Mouse (Mus musculus) forebrain, embryonic 13.5 days (tissue): Measurements from ENCODE around the gene Med22. TPM values are rescaled to one million over a fixed set of nuclear protein-coding genes. Genes with fewer than 3 reads are reported as not detected.

Experiments used
- ATAC-seq: fragments of 200-750 bp; cut with Nextera tagmentation; 2 replicates; pipeline ENCODE4 v1.8.0; 2017
- H3K27ac ChIP-seq: fragments of 300-500 bp; sonication (generic); 2 replicates; pipeline ENCODE4 v1.5.1; 2015; ENCODE audit warnings: inconsistent platforms, mild to moderate bottlenecking, moderate library complexity
- H3K27me3 ChIP-seq: fragments of 300-500 bp; sonication (generic); 2 replicates; pipeline ENCODE4 v1.6.1; 2015; ENCODE audit warnings: mild to moderate bottlenecking, inconsistent platforms
- H3K36me3 ChIP-seq: fragments of 300-500 bp; sonication (generic); 2 replicates; pipeline ENCODE4 v1.6.1; 2015; ENCODE audit warnings: mild to moderate bottlenecking, inconsistent platforms; ENCODE audit not compliant: poor library complexity, severe bottlenecking
- H3K4me1 ChIP-seq: fragments of 300-500 bp; sonication (generic); 2 replicates; pipeline ENCODE4 v1.6.1; 2015; ENCODE audit warnings: inconsistent platforms
- H3K4me2 ChIP-seq: fragments of 300-500 bp; sonication (generic); 2 replicates; pipeline ENCODE4 v1.6.1; 2015; ENCODE audit warnings: inconsistent platforms, mild to moderate bottlenecking, moderate library complexity
- H3K4me3 ChIP-seq: fragments of 300-500 bp; sonication (generic); 2 replicates; pipeline ENCODE4 v1.5.1; 2015; ENCODE audit warnings: mild to moderate bottlenecking, inconsistent platforms
- H3K9ac ChIP-seq: fragments of 300-500 bp; sonication (generic); 2 replicates; pipeline ENCODE4 v1.6.1; 2015; ENCODE audit warnings: mild to moderate bottlenecking, inconsistent platforms
- H3K9me3 ChIP-seq: fragments of 300-500 bp; sonication (generic); replicated peaks from 2 replicates; pipeline ENCODE4 v1.6.1; 2016; ENCODE audit warnings: inconsistent platforms
- WGBS: fragments of 180-500 bp; shearing (Covaris S2); methylation state at CpG from one replicate; pipeline ENCODE4 v1.1.7; 2015; 5-methylcytosine and 5-hydroxymethylcytosine counted together
- polyA plus RNA-seq: library from polyadenylated mRNA; unstranded; fragments of >200 nt; fragmentation: Nextera tagmentation; extraction: Ambion mirVana; gene quantifications from 2 replicates; pipeline ENCODE4 v1.2.1, GENCODE M21; 2015

Med22 gene
- polyA plus RNA-seq, 1 experiment from 2014 or later, result 168 TPM

DNA sequence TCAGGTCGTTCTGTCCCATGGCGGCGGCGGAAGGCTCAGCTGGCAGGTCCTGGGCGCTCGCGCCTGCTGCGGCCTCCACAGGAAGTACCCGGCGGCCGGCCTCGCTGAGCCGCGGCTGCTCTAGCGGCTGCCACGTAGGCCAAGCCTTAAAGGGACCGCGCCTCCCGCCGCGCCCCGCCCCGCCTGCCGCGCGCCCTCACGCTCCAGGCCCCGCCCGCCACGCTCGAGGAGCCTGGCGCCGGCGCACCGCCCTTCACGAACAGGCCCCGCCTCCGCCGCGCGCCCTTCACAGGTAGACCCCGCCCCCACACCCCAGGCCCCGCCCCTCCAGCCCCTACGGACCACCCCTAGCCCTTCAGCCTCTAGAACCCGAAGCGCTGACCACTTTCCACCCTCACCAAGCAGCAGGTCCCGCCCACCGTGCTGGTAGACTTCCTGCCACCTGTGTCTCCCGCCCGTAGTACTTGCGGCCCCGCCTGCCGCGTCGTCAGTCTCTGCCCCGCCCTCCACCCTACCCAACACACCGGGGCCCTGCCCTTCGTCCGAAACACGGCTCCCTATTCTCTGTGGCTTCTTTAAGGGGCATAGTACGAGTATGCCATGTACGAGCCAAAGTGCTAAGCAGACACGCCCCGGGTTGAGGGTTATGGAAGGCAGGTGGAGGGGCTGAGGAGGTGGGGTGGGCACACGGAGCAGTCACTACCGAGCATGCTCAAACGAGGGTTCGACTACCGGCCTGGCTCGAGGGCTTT is 23.0 kb upstream of the Med22 start, which contains the start of the genes Surf4 and Stkld1:
Gene Surf4, minus strand, starts transcription at position 625 of the 752 bp plus-strand sequence.
Gene Stkld1, plus strand, starts transcription at position 744 of the 752 bp plus-strand sequence.
- H3K27ac ChIP-seq, result peak within 1 kb of the TSS; percentile 60
- WGBS, result under 1% methylated on average over 28 of the region's 70 CpGs
- peak within 1 kb of the TSS; percentile 92 for H3K4me2 ChIP-seq
- H3K27me3 ChIP-seq, result no peaks in the 10 kb centered on the region
- ATAC-seq, result peak; percentile 96
- H3K4me1 ChIP-seq, result peaks cover 29% of the 10 kb centered on the region
- no peaks in the 10 kb centered on the region for H3K9me3 ChIP-seq
- peaks cover 23% of the 10 kb centered on the region for H3K36me3 ChIP-seq
- H3K9ac ChIP-seq, result peak within 1 kb of the TSS; percentile 99
- peak within 1 kb of the TSS; percentile 95 for H3K4me3 ChIP-seq

DNA sequence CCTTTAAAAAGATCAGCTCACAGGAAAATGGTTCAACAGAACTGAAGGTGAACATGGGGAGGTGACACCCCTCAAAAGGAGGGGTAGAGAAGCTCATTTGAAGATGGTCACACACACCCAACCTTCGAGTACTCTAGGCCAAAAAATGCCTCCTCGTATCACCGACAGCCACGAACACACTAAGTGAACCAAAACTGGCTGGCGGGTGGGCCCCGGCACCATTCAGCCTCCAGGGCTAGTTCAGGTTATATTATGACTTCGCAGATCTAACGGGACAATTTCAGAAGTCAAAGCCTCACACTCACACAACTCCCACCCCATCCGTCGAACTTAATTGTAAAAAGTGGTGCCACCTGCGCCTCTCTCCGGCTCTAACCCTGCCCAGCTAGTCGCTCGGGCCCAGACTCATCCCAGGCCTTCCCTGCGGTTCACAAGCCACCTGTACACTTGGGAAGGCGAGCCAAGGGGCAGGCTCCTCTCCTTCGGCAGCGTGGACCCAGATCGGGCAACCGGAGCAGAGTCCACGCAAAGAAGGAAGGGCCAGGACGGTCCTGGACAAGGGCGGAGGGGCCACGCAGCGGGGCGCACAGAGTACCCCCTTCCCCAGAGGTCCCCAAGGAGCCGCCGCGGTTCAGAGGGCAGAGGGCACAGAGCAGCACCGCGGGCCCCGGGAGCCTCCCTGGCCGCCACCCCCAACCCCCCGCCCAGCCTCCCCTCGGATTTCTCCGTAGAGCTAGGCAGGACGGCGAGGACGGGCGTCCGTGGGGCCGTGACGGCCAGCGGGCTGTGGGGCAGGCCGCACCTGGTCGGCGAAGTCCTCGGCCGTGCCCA is 22.2 kb upstream of the Med22 start:
- H3K27ac ChIP-seq, result peak overlapping the region; percentile 60
- H3K4me3 ChIP-seq, result peak overlapping the region; percentile 95
- no peaks in the 10 kb centered on the region for H3K9me3 ChIP-seq
- ATAC-seq, result no peak
- 2% methylated on average over 48 of the region's 49 CpGs for WGBS
- H3K4me2 ChIP-seq, result peak overlapping the region; percentile 92
- H3K36me3 ChIP-seq, result peaks cover 30% of the 10 kb centered on the region
- H3K9ac ChIP-seq, result peak overlapping the region; percentile 99
- peaks cover 29% of the 10 kb centered on the region for H3K4me1 ChIP-seq
- no peaks in the 10 kb centered on the region for H3K27me3 ChIP-seq

DNA sequence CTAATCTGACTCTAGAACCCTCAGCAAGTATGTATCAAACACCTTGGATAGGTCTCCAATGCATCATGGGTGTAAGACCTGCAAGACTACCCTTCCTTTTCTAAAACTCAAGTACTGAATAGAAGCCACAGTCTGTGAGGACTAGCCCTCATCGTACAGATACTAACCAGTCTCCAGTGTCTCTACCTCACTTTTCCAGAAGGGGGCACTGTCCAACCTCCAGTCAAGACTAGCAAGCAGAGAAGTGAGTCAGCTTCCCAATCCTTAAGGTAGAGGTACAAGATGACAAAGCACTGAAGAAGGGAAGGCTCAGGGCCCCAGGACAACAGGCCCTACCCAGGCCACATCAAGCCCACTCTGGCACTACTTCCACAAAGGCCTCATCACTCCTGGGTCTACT is 19.9 kb upstream of the Med22 start:
- H3K27me3 ChIP-seq, result no peaks in the 10 kb centered on the region
- peaks cover 29% of the 10 kb centered on the region for H3K4me1 ChIP-seq
- WGBS, result 39% methylated on average over 1 of the region's 1 CpGs
- peaks cover 53% of the 10 kb centered on the region for H3K36me3 ChIP-seq
- H3K4me3 ChIP-seq, result no peak overlapping the region
- ATAC-seq, result no peak
- H3K27ac ChIP-seq, result no peak overlapping the region
- no peaks in the 10 kb centered on the region for H3K9me3 ChIP-seq
- H3K4me2 ChIP-seq, result peak overlapping the region; percentile 1; the same call in 1 of the 2 replicates
- H3K9ac ChIP-seq, result no peak overlapping the region

DNA sequence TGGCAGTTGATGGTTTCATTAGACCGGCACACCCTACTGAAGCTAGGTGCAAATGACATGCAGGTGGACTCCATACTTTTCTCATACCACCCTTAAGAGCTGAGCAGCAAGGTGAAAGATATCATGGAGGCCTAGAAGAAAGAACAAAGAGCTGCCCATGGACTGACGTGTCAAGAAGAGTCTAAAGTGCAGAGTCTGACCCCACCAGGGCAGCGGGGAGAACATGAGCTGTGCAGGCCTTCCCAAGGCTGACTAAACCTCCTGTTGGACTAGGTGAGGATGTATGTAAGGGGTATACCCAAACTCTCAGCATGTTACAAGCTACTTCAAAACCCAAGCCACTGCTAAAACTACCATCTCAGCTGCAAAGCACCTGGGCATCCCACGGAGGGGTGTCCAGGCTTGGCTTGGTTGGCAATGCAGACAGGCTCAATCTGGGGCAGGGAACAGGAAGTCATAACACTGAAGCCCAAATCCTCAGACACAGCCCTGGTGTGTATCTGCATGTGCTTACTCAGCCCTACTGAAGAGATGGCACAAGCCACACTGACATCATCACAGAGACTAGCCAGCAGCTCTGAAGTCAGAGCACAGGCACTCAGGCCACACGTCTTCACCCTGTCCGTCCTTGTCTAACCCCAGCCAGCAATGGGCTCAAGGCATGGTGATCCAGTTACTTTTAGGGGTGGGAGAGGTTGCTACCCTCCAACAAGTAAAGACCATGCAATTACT is 17.4 kb upstream of the Med22 start:
- peaks cover 77% of the 10 kb centered on the region for H3K36me3 ChIP-seq
- 90% methylated on average over 6 of the region's 6 CpGs for WGBS
- H3K9me3 ChIP-seq, result no peaks in the 10 kb centered on the region
- no peak overlapping the region for H3K4me3 ChIP-seq
- H3K4me1 ChIP-seq, result peaks cover 29% of the 10 kb centered on the region
- no peak for ATAC-seq
- H3K9ac ChIP-seq, result 0 out of 2 replicates have a peak overlapping the region, but pooled peaks have one; percentile 13
- no peaks in the 10 kb centered on the region for H3K27me3 ChIP-seq
- H3K27ac ChIP-seq, result no peak overlapping the region
- H3K4me2 ChIP-seq, result no peak overlapping the region

DNA sequence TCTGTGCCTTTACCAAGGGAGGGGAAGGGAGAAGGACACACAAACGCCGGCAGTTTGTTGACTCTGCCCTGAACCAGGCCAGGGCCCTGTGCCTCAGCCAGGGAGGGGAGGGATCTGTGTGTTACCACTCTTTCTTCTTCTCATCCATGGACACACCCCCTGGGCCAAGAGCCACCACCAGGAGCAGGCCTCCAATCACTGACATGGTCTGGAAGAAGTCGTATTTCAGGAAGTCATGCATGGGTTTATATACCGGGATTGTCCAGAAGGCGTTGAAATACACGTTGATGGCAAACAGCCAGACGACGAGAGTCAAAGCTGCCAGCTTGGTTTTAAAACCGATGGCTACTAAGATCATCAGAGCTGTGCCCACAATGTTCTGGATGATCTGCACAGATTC is 11.3 kb upstream of the Med22 start:
- H3K4me3 ChIP-seq, result no peak overlapping the region
- no peak overlapping the region for H3K4me2 ChIP-seq
- peaks cover 18% of the 10 kb centered on the region for H3K4me1 ChIP-seq
- 87% methylated on average over 9 of the region's 9 CpGs for WGBS
- ATAC-seq, result no peak
- no peak overlapping the region for H3K9ac ChIP-seq
- H3K27ac ChIP-seq, result no peak overlapping the region
- H3K9me3 ChIP-seq, result no peaks in the 10 kb centered on the region
- peaks cover 95% of the 10 kb centered on the region for H3K36me3 ChIP-seq
- H3K27me3 ChIP-seq, result no peaks in the 10 kb centered on the region

DNA sequence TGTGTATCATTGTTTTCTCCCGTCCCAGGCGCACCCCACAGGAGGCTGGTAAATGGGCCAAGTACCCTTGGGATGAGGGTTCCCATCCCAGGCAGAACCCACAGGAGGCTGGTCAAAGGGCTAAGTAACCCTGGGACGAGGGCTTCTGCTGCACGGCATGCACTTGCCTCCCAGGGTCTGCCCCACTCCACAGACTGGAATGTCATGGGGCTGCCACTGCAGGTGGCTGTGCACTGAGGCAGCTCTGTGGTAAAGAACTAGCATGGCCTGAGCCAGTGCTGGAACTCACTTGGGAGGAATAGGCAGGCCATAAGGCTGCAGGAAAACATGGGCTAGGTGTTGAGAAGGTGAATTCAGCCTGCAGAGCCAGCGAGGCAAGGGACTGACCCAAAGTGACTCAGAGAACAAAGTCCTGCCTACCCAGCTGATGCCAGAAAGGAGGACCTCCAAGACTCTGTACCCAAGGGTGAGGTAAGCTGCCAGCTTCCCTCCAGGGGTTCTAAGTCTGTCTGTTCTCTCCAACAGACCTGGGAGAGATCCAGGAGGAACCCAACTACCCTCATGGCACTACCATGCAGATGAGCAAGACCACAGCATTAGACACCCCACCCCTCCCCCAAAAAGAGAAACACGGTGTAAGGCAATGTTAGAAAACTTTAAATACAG is 9.8 kb upstream of the Med22 start:
- H3K9me3 ChIP-seq, result no peaks in the 10 kb centered on the region
- H3K27me3 ChIP-seq, result no peaks in the 10 kb centered on the region
- no peak overlapping the region for H3K27ac ChIP-seq
- H3K4me2 ChIP-seq, result no peak overlapping the region
- H3K9ac ChIP-seq, result no peak overlapping the region
- no peak overlapping the region for H3K4me3 ChIP-seq
- 90% methylated on average over 6 of the region's 6 CpGs for WGBS
- H3K4me1 ChIP-seq, result peaks cover 28% of the 10 kb centered on the region
- ATAC-seq, result no peak
- peaks cover 80% of the 10 kb centered on the region for H3K36me3 ChIP-seq

DNA sequence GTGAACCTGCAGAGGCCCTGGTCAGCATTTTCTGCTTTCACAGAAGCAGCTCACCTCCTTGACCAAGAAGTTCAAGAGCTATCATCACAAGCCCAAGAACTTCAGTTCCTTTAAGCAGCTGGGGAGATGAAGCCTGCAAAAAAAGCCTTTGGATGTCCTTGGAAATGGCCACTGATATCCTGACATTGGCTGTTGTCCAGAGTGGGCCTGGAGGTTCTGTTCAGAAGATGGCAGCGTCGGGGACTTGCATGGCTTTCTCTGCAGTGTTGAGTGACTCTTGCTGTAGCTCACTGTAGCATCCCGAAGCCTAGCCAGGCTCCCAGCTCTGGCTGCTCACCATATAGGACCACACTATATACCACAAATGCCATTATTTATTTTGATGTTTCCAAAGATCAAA is 9.2 kb upstream of the Med22 start:
- Histone ChIP-seq H3K4me2 (no peak overlapping the region), H3K9ac (no peak overlapping the region), H3K27ac (no peak overlapping the region), H3K9me3 (no peaks in the 10 kb centered on the region), H3K36me3 (peaks cover 75% of the 10 kb centered on the region), H3K4me3 (no peak overlapping the region), H3K27me3 (no peaks in the 10 kb centered on the region), H3K4me1 (peaks cover 34% of the 10 kb centered on the region)
- no peak for ATAC-seq
- 91% methylated on average over 3 of the region's 3 CpGs for WGBS

DNA sequence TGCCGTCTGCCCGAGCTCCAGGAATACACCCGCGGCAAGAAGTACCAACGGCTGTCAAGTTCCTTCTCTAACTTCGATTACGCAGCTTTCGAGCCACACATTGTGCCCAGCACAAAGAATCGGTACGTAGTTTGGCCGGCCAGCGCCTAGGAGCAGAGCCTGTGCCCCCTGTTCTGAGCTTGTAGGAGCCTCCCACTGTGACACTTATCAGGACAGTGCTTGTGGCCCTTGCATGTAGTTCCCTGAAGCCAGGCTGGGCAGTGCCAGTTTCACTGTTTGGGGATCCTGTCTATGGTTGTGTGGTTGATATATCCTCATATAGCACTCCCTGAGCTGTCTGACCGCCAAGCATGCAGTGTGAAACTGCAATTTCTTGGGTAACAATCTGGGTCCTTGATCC is 6.3 kb upstream of the Med22 start:
- Histone ChIP-seq H3K9me3 (no peaks in the 10 kb centered on the region), H3K4me3 (peak overlapping the region; percentile 73), H3K4me1 (peaks cover 47% of the 10 kb centered on the region), H3K27ac (peak overlapping the region; percentile 70), H3K36me3 (peaks cover 75% of the 10 kb centered on the region), H3K4me2 (peak overlapping the region; percentile 96), H3K27me3 (no peaks in the 10 kb centered on the region), H3K9ac (peak overlapping the region; percentile 84)
- WGBS, result 3% methylated on average over 13 of the region's 13 CpGs
- ATAC-seq, result peak; percentile 11; the same call in 1 of the 2 replicates

DNA sequence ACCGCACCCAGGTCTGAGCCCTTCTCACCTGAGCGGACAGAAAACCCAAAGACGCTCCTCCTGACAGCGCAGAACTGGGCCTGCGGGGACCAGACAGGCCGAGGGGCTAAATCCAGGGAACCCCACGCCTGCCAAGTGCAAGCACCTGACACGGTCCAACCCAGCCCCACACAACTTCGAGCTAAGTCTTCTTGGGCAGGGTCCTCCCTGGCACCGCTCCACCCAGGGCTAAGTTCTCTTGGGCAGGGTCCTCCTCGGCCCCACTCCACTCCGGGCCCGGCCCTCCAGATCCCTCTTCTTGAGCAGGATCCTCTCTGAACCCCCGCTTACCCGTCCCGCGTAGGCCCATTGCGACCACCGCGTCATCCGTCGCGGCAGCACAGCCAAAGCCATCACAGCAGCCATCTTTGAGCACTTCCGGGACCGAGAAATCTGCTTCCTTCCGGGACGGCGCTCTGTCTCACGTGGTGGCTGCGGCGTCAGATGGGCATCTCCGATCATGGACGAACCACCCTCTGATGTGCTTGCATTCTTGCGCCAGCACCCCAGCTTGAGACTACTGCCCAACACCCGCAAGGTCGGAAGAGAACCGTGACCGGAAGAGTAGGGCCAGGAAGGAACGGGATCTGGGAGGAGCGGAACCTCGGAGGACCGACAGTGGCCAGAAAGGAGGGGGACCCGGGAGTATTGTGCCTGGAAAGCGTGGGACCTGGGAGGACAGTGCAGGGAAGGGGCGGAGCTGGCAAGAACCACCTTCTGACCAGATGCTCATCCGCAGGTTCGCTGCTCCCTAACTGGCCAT is 5.7 kb upstream of the Med22 start, which contains the start of the genes Surf2 and Surf1:
Gene Surf2, plus strand, starts transcription at position 441 of the 802 bp plus-strand sequence.
Gene Surf1, minus strand, starts transcription at position 604 of the 802 bp plus-strand sequence.
- peak; percentile 84 for ATAC-seq
- peaks cover 51% of the 10 kb centered on the region for H3K4me1 ChIP-seq
- no peaks in the 10 kb centered on the region for H3K9me3 ChIP-seq
- H3K9ac ChIP-seq, result peak within 1 kb of the TSS; percentile 84
- peak within 1 kb of the TSS; percentile 73 for H3K4me3 ChIP-seq
- 2% methylated on average over 47 of the region's 47 CpGs for WGBS
- peak within 1 kb of the TSS; percentile 96 for H3K4me2 ChIP-seq
- H3K27me3 ChIP-seq, result no peaks in the 10 kb centered on the region
- H3K27ac ChIP-seq, result peak within 1 kb of the TSS; percentile 70
- H3K36me3 ChIP-seq, result peaks cover 72% of the 10 kb centered on the region

DNA sequence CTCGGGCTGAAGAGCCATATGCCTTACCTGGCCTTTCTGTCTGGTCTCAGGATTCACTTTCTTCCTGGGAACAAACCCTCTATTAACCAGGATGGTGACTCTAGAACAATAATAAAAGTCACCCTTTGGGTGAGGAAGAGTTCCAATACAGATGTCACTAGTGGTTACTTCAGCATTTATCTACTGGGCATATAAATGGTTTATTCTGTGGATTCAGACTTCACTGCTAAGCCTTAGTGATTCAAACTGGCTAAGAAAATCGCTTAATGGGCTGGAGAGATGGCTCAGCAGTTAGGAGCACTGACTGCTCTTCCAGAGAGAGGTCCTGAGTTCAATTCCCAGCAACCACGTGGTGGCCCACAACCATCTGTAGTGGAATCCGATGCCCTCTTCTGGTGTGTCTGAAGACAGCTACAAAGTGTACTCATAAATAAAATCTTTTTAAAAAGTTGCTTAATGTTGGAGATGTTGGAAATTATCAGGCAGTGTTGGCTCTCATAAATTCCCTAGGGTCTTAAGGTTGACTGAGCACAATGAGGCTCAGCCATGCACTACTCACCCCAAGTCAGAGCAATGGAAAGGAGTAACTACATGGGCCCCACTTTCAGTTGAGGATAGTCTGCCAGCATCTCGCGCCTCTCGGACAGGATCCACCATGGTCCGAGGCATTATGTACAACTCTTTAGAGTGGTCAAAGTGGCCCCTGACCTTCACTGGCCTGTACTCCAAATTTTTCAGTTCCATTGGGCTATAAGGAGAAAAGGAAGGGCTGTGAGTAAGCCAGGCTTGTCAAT is 3.9 kb upstream of the Med22 start:
- Histone ChIP-seq H3K4me1 (peaks cover 57% of the 10 kb centered on the region), H3K9me3 (no peaks in the 10 kb centered on the region), H3K27ac (no peak overlapping the region), H3K27me3 (no peaks in the 10 kb centered on the region), H3K4me3 (no peak overlapping the region), H3K9ac (0 out of 2 replicates have a peak overlapping the region, but pooled peaks have one; percentile 84), H3K4me2 (peak overlapping the region; percentile 17; the same call in 1 of the 2 replicates), H3K36me3 (peaks cover 55% of the 10 kb centered on the region)
- no peak for ATAC-seq
- WGBS, result 62% methylated on average over 8 of the region's 8 CpGs
